Mouse (Mus musculus) kidney, adult 2 months (tissue): ENCODE data around the gene Ptprh.

ENCODE experiments used
- CTCF ChIP-seq: fragments of 200-500 bp; conservative IDR thresholded peaks from 2 replicates; pipeline ENCODE4 v1.5.1; 2011; ENCODE audit warnings: low read depth, mild to moderate bottlenecking, control low read depth, low read length, moderate library complexity, mixed read lengths; ENCODE audit not compliant: insufficient read depth, insufficient read length
- POLR2A ChIP-seq: fragments of 200-500 bp; IDR thresholded peaks from one replicate; pipeline ENCODE4 v1.6.1; 2011; ENCODE audit warnings: low read depth, low read length, control low read depth

GRCm38 (mm10) chr7:4613740-4614403 is 10.0 kb upstream of the Ptprh start:
- TF ChIP-seq POLR2A (no peak), CTCF (no peak)
